Mouse (Mus musculus): ENCODE data around the gene Brd4.
A peak's percentile ranks its signal among the peaks of the same experiment; 100 is the strongest.
"Not testable (repeated sequence)": the region's sequence is repeated elsewhere in the genome, so short reads cannot be mapped to it uniquely, and the experiment has no call there.

Brd4 gene

DNA sequence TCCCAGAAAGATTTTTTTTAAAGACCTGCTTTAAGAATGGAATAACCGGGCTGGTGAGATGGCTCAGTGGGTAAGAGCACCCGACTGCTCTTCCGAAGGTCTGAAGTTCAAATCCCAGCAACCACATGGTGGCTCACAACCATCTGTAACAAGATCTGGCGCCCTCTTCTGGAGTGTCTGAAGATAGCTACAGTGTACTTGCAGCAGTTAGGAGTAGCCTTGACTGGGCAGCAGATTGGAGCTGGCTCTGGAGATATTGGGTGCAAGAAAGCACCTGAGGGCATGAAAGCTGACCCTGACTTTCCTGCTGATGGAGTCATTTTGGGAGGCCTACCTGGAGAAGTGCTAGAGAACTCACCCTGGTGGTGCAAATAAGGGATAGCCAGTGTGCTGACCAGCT lies 68.9 kb downstream of the Brd4 start:
- not testable (repeated sequence) for DNase-seq

DNA sequence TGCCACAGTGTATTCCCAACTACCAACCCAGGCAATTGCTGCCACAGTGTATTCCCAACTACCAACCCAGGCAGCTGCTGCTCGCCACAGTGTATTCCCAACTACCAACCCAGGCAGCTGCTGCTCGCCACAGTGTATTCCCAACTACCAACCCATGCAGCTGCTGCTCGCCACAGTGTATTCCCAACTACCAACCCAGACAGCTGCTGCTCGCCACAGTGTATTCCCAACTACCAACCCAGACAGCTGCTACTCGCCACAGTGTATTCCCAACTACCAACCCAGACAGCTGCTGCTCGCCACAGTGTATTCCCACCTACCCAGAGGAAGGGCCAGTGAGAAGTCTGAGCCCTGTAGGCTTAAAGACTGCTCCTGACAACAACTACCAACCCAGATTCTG lies 73.0 kb downstream of the Brd4 start:
- DNase-seq = not testable (repeated sequence)

DNA sequence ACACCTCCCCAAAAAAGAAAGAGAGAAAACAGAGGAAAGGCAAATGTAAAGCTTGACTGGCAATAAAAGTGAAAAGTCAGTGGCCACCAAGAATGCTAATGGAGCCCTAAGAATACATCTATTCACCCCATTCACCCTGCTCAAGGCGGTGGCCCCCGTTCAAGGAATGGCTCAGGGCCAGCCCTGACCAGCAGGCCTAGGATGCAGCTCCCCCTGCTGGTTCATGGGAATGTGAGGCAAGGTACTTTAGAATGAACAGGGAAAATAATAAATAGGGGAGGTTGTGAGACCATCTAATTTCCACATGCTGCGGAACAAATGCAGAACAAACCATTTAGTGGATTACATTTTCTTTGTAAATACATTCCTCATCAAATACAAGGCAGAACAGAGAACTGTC lies 74.8 kb downstream of the Brd4 start:
- DNase-seq = peak; percentile 79 to 85

DNA sequence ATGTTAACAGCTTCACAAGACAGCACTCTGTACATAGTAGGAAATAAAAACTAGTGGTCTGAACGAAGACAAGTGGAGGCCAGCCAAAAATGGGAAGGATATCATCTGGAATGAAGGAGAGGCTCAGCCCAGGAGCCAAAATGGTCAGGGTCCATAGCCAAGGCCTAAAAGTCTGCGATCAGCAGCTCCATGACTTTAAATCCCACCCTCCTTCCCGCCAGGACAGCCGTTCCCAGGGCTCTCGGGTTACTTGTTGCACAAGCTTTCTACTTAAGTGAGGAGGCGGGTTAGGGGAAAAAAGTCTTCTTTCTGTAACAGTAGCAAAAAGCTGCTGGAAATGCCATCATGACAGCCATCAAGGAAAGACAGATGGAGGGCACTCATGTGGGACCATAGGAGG lies 75.4 kb downstream of the Brd4 start:
- peak; percentile 67 to 76 for DNase-seq

DNA sequence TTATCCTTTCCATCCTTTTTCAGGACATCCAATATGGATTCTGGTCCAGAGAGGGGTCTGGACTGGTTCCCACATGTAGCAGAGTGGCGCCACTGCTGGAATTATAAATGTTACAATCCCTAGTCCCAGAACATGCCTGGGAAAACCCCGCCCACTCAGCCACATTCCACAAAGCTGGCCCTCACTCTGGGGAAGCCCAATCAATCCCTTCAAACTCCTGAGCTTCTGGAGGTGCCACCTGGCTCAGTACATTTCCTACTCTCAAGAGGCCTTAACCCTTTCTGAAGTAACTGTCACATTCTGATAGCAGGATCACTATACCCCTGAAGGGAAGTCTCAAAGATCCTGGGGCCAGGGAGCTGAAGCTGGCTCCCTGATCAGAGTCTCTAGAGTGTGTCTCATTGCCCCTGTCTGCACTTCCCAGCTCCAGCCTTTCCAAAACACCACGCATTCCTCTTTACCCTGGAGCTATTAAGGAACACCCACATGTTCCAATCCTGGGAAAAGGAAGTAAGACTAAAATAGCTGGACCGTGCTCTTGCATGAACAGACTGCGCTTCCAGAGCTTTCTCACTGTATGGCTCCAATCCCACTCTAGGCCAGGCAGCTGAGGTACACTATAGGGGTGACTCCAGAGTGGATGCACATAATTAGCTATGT lies 76.8 kb downstream of the Brd4 start:
- DNase-seq = peak; percentile 61 to 71

DNA sequence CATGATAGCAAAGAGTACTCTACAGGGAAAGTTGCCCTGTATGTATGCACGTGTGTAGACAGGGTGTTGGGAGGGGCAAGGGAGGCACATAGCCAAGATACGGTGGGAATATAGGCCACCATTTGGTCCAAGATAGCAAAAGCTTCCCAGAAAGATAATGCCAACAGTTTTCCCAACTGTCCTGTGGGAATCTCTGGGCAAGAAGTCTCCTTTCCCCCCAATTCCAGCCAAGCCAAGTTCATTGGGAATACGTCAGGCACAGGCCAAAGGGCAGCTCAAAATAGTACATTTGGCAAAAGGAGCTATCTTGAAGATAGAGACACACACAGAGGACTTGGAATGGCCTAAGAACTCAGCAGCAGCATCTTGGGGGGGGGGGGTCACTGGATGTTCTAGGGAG lies 79.2 kb downstream of the Brd4 start:
- DNase-seq = no peak

DNA sequence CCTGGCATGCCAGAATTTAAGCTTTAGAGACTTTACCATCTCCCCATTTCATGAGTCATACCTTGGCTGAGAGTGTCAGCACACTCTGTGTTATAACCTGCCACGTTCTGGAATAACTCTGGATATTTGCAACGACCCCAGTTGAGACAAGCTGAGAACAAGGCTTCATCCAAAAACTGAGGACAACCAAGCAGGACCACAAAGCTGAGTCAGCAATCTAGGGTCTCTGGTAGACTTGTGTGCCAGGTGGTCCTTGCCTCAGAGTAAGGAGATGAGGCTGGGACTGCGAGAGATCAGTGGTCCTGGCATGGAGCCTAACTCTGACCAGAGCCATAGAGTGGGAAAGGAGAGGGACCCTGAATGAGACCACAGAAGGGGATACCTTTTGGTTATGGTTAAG lies 81.5 kb downstream of the Brd4 start:
- DNase-seq = no peak

DNA sequence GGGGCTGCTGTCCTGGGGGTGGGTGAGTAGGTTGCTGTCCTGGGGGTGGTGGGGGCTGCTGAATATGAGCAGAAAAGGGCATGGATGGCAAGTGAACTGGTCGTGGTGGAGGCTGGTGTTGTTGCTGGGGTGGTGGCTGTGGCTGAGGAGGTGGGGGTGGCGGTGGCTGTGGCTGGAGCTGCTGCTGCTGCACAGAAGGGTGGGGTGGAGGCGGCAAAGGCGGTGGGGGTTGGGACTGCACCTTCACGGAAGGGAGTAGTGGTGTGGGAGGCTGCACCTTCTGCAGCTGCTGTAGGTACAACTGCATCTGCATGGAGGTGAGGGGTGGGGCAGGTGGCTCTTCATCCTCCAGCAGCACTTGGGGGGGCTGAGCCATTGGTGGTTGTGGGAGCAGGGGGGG lies 83.4 kb downstream of the Brd4 start:
- DNase-seq = no peak

DNA sequence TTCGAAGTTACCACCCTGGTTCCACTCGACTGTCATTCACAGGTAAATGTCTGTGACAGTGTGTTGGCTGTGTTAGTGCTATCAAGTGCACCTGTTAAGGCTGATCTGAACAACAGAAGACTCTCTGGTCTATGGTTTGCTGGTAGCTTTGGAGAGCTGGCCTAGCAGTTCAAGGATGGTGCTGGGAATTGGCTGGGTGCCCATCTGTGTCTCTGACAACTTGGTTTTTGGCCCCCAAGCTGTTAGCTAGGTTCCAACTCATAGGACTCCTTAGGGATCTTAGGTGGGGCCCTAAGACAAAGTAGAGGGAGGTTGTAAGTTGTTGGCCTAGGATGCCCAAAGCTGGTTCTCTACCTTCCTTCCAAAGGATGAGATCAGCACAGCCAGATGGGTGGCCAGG lies 84.7 kb downstream of the Brd4 start:
- no peak for DNase-seq

DNA sequence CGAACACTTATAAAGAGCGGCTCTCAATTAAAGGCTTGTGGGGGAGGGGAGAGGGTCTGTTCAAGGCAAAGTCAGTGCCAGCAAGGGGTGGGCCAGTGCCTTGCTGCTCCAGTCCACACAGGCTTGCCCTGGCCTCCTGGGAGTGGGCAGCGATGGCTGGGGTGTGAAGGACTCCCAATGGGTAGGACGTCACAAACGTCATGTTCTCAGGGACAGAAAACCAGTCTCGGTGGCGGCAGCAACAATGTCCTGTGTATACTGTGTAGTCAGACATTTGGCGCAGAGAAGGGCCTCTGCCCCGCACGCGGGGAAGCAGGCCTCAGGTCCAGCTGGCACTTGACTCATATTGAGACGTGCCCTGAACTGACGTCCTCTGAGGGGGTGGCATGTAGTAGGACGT lies 87.4 kb downstream of the Brd4 start:
- no peak for DNase-seq

DNA sequence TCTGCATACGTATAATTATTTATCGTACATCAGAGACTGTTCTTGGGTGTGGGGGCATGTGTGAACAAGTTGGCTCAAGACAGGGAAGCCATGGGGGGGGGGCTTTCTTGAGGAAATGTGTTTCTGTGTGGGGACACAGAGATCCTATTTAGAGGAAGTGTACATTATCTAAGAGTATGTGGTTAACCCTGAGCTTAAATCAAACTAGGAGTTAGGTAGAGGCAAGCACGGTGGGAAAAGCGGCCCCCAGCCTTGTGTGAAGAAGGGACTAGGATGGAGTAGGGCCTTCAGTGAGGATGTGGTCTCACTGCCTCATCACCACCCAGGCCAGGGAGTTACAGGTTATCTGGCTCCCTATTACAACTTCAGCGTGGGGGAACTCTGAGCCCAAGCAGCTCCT lies 88.8 kb downstream of the Brd4 start:
- DNase-seq = no peak

DNA sequence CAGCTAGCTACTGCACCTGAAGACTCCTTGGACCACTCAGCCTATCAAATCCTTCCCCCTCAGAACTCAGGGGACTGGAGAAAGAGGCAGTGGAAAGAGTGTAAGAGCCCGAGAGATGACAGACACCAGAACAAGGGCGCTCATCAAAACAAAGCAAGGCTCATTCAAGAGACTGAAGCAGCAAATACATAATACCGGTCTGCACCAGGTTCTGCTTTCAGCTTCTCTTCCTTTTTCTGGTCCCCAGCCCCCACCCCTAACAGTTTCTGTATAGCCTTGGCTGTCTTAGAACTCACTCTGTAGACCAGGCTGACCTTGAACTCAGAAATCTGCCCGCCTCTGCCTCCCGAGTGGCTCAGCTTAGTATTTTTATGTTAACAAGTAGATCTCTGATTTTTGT lies 91.5 kb downstream of the Brd4 start:
- no peak for DNase-seq

DNA sequence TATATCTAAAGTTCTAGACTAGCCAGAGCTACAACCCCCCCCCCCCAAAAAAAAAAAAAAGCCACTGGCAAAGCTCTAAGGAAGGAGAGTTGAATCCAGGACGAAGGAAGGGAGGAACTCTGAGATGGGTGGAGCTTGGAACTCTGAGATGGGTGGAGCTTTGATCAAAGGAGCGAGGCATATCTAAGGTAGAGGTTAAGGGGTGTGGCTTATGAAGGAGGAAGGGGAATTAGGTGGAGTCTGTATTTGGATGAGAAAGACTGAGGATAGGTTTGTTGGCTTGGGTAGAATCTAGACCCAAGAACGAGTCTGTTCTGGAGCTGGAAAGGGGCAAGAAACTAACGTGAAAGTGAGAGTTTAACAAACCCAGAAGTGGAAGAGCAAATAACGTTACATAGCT lies 94.7 kb downstream of the Brd4 start:
- DNase-seq = no peak

DNA sequence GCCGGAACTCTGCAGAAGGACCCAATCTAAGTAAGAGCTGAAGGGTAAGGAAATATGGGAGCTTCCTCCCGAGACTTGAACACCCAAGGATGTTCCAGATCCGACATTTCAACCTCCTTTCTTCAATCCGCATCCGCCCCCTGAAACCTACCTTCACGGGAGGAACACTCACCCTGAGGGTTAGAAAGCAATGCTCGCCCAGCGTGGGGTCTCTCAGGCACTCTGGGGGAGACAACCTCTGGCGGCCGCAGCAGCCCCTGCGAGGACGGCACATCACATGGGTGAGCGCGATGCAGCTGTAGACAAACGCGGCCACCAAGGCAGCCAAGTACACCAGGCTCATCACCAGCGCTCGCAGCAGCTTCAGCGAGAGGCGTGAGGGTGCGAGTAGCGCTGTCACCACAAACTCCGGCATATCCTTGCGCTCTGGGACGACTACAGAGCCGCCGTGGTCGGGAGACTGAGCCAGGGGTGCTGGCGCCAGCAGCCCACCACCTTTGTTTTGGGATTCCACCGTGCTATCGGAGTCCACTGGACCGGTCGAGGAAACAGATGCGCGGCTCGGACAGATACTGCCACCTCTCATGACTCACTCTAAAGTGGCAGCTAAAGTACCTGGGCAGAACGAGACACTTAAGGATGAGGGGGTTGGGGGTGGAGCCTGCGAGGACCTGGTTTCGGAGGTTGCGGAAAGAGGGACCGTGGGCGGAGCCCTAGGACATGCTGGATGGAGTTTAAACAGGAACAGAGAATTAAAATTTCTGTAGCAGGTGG lies 95.5 kb downstream of the Brd4 start, which contains the start of gene Ephx3:
Gene Ephx3, minus strand, starts transcription at position 687 of the 774 bp plus-strand sequence.
- DNase-seq = peak; percentile 22 to 46

DNA sequence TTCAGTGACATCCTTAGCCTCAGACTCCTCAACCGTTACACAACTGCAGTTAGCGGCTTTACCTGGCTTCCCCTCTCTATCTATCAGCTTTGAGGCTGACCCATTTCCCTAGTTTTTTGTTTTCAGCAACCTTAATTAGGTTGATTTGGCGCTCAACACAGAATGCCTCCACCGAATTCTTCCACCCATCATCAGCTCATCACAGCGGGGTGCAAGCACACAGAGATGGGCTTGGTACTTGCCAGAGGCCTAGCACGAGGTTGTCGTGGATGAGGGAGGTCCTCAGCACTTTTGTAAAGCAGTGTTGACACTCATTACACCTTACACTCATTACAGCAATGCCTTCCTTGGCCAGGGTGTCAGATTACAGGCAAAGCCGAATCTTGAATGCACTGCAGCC lies 101.5 kb downstream of the Brd4 start:
- DNase-seq = no peak

DNA sequence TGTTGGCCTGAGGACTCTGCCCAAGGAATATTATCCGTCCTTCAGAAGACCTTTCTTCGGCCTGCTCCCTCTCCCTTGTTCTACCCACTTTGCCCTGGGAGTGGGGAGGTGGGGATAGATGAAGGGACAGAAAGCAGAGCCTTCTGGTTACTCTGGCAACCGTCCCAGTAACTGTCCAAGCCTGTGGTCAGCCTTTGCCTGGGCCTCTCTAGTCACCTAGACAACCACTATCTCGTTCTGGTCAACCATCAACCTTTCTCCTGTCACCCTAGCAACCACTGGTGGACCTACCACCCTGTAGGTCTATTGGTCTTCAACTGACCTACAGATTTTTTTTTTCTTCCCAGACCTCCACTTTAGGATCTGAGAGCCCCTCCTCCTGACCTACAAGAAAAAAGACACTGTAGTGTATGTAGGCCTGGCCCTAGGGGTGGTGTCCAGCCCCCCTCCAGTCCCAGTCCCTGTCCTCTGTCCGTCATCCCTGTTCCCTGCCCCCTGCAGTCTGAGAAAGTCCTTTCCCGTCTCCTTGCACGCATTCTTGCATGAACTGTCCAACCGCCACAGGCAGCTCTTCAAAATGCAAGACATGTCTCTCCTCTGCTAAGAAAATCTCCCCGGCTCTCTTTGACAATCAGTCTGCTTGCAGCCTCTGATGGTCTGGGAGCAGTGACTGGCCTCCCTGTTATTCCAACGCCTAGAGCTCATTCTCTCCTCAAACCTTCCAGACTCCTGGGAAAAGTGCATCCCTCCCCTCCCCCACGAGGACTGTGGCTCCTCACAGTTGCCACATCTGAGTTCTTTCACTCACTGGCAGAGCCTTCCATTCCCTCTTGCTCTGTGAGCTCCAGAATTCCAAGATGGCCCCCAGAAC lies 104.7 kb downstream of the Brd4 start:
- peak in 1 of 2 experiments; percentile 43 for DNase-seq

DNA sequence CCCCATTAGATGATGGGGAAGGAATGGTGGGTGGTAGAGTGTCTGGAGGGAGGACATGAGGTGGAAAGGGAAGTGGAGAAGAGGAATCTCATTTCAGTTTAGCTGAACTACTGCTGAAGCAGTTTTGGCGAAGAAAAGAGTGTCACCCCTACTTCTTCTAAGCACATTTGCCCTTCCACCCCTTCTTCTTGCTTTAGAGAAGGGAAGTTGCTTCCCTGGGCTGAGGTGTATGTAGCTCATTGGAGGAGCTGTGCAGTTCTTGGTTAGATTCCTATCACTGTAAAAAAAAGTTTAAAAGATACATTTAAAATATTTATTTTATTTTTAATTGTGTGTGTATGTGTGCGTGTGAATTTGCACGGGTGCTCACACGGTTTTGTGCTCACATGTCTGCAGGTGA lies 107.6 kb downstream of the Brd4 start:
- no peak for DNase-seq

DNA sequence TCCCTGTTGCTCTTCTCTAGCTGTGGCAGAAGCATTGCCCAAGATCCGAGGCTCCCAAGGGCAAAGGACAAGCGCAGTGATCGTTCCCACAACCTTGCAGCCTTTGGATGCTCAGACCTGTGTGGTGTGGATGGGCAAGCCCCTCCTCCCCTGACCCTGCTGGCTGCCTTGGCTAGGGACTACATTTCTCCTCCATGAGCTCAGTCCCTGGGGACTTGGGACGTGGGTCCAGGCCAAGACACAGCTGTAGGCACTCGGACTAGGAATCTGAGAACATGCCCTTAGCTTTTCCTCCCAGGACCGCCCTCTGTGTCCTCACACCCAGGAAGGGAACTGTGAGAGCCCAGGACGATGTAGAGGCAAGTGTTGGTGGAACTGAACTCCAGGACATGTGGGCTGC lies 111.4 kb downstream of the Brd4 start:
- peak; percentile 80 to 83 for DNase-seq

DNA sequence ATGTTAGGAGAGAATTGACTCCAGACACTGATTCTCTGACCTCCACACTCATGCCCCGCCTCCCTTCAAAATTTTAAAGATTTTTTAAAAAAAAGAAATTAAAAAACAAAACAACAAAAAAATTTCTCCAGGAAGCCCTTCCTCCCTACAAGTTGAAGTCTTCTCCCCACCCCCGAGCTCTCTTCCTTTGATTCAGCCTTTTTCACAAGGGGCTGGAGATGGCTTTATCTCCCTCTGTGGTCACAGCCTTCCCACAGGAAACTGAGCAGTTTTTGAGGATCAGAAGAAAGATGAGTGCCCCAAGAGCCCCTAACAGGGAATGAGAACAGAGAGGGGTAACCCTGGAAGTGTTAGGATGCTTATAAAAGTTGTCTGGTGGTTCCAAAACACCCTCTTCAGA lies 112.0 kb downstream of the Brd4 start:
- DNase-seq = no peak

DNA sequence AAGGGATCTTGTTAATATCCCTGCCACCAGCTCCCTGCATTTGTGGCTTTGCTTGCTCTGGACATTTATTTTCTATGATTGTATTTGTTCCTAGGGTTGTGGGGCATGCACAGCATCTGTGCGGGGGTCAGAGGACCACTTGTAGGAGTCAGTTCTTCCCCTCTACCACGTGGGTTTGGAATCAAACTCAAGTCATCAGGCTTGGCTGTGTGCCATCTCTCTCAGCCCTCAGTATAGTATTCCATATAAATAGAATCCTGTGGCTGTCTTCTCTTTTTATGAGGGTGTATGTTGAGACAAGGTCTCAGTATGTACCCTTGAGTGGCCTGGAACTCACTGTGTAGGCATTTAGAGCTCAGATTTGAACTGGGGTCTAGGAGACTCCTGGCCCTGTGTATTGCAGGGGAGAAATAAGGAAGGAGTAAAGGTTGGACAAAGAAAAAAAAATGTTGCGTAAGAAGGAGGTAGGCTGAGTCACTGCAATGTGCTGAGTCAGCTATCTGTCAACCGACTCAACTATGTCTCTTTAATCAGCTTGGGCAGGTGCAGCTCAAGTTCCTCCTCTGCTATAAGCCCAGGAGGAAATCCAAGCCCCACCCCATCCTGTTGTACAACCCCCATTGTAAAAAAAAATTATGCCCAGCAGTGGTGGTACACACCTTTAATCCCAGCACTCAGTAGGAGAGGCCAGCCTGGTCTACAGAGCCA lies 114.8 kb downstream of the Brd4 start:
- DNase-seq = no peak

DNA sequence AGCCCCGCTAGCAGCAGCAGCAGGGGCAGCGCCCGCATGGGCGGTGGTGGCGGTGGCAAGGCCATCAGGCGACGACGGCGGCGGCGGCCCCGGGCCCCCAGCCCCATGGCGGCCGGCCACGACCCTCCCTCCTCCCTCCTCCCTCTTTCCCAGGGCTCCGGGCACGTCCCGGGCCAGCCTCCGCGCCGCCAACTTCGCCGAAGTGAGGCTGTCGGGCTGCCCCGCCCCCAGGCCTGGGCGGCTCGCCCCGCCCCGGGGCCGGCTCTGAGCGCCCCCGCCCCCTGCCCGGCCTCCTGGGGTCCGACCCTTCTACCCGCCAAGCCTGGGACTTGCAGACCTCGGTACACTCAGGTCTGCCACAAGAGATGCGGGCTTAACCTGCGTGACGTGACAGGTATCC lies 117.8 kb downstream of the Brd4 start, which contains the start of gene Notch3:
Gene Notch3, minus strand, starts transcription at position 166 of the 400 bp plus-strand sequence.
- peak; percentile 85 to 91 for DNase-seq

DNA sequence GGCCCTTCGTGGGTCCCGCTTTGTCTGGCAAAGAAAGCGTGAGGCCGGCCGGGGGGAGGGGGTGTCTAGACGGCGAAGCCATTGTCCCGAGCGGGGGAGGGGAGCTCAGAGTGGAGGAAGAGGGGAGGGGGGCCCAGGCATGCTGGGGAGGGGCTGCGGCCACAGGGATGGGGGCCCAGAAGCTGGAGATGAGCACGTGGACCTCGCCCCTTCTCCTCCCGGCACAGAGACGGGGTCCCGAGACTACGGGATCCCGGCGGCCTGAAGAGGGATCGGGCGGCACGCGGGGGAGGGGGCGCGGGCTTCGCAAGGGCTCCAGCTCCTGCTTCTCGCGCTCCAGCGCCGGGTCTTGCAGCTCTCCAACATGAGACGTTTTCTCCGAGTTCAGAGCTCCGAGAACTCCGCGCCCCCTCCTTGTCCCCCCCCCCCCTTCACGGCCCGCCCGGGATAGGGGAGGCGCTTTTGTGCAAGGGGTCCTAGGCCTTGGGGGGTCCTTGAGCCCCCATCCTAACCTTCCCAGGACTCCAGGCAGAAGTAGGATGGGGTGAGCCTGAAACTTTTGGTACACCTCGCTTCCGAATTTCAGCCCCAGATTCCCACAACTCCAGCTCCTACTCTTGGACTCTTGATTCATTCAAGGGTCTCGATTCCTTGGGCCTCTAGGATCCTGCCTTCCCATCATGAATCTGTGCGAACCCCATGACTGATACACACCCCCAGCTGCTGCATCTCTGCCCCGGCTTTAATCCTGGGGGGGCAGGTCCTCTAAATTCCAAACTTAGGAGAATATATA lies 118.5 kb downstream of the Brd4 start:
- DNase-seq = peak; percentile 91 to 94
